Mouse (Mus musculus) liver, embryonic 15.5 days (tissue): Measurements from ENCODE around the gene 1700018B08Rik. TPM values are rescaled to one million over a fixed set of nuclear protein-coding genes. Genes with fewer than 3 reads are reported as not detected.

Experiments
- ATAC-seq: fragments of 200-750 bp; cut with Nextera tagmentation; 2 replicates; pipeline ENCODE4 v1.8.0; 2017; ENCODE audit warnings: moderate number of reproducible peaks, mild to moderate bottlenecking, moderate library complexity; ENCODE audit not compliant: insufficient read depth
- H3K27ac ChIP-seq: fragments of 300-500 bp; sonication (generic); replicated peaks from 2 replicates; pipeline ENCODE4 v1.5.1; 2015; ENCODE audit warnings: mild to moderate bottlenecking, inconsistent platforms
- H3K27me3 ChIP-seq: fragments of 300-500 bp; sonication (generic); 2 replicates; pipeline ENCODE4 v1.6.1; 2015; ENCODE audit warnings: mild to moderate bottlenecking, inconsistent platforms
- H3K36me3 ChIP-seq: fragments of 300-500 bp; sonication (generic); replicated peaks from 2 replicates; pipeline ENCODE4 v1.6.1; 2015; ENCODE audit warnings: moderate library complexity, mild to moderate bottlenecking, inconsistent platforms
- H3K4me1 ChIP-seq: fragments of 300-500 bp; sonication (generic); replicated peaks from 2 replicates; pipeline ENCODE4 v1.6.1; 2015; ENCODE audit warnings: inconsistent platforms
- H3K4me2 ChIP-seq: fragments of 300-500 bp; sonication (generic); 2 replicates; pipeline ENCODE4 v1.6.1; 2015; ENCODE audit warnings: moderate library complexity, mild to moderate bottlenecking, inconsistent platforms
- H3K4me3 ChIP-seq: fragments of 300-500 bp; sonication (generic); replicated peaks from 2 replicates; pipeline ENCODE4 v1.5.1; 2015; ENCODE audit warnings: mild to moderate bottlenecking, inconsistent platforms
- H3K9ac ChIP-seq: fragments of 300-500 bp; sonication (generic); 2 replicates; pipeline ENCODE4 v1.6.1; 2015; ENCODE audit warnings: moderate library complexity, mild to moderate bottlenecking, inconsistent platforms
- H3K9me3 ChIP-seq: fragments of 300-500 bp; sonication (generic); replicated peaks from 2 replicates; pipeline ENCODE4 v1.6.1; 2016; ENCODE audit warnings: inconsistent platforms
- WGBS: fragments of 180-500 bp; shearing (Covaris S2); methylation state at CpG from one replicate; pipeline ENCODE4 v1.1.7; 2015; ENCODE audit warnings: mixed read lengths; ENCODE audit not compliant: insufficient replicate concordance; 5-methylcytosine and 5-hydroxymethylcytosine counted together
- polyA plus RNA-seq: library from polyadenylated mRNA; unstranded; fragments of >200 nt; fragmentation: Nextera tagmentation; extraction: Ambion mirVana; gene quantifications from 2 replicates; pipeline ENCODE4 v1.2.1, GENCODE M21; 2015

1700018B08Rik gene
- polyA plus RNA-seq, 1 experiment from 2014 or later, result not detected

DNA sequence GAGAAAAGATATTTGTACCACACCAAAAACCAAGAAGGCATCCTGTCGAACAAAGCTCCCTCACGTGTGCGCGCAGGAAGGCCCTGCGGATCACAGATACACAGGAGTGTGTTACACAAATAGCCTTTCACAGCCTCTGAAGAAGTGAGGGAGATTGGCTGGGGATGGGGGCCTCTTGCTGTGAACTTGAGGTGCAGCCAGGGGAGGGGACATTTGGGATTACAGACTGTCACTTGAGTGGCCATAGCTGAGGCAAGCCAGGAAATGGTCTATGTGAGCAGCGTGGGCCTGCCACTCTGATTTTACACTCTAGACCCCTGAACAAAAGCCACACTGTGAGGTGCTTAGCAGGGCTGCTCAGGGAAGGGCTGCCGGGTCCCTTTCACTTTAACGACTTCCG, 32.4 kb downstream of the 1700018B08Rik start:
- WGBS, result 51% methylated on average over 9 of the region's 9 CpGs
- ATAC-seq, result no peak
- H3K4me2 ChIP-seq, result no peak overlapping the region
- H3K9me3 ChIP-seq, result no peaks in the 10 kb centered on the region
- peaks cover 18% of the 10 kb centered on the region for H3K27me3 ChIP-seq
- no peaks in the 10 kb centered on the region for H3K4me1 ChIP-seq
- H3K27ac ChIP-seq, result no peak overlapping the region
- H3K4me3 ChIP-seq, result no peak overlapping the region
- H3K36me3 ChIP-seq, result no peaks in the 10 kb centered on the region
- no peak overlapping the region for H3K9ac ChIP-seq

DNA sequence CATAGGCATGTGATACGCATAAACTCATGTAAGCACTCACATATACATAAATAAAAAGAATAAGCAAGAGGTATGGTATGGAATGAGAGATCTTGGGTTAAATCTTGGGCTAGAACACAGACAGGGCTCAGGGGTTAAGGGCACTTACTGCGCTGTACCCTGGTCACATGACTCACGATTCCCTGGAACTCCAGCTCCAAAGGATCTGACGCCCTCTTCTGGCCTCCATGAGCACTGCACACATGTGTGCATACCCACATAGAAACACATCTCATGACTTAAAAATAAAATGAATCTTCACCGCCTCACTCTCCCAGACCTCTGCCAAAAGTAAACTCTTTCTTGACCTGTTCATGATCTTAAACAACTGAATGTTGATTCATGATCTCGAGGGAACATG, 46.5 kb downstream of the 1700018B08Rik start:
- H3K36me3 ChIP-seq, result no peaks in the 10 kb centered on the region
- peaks cover 3% of the 10 kb centered on the region; the same call in 1 of the 2 replicates for H3K27me3 ChIP-seq
- no peaks in the 10 kb centered on the region for H3K4me1 ChIP-seq
- no peak for ATAC-seq
- no peaks in the 10 kb centered on the region for H3K9me3 ChIP-seq
- 66% methylated on average over 6 of the region's 6 CpGs for WGBS
- no peak overlapping the region for H3K27ac ChIP-seq
- H3K9ac ChIP-seq, result no peak overlapping the region
- no peak overlapping the region for H3K4me3 ChIP-seq
- H3K4me2 ChIP-seq, result no peak overlapping the region

DNA sequence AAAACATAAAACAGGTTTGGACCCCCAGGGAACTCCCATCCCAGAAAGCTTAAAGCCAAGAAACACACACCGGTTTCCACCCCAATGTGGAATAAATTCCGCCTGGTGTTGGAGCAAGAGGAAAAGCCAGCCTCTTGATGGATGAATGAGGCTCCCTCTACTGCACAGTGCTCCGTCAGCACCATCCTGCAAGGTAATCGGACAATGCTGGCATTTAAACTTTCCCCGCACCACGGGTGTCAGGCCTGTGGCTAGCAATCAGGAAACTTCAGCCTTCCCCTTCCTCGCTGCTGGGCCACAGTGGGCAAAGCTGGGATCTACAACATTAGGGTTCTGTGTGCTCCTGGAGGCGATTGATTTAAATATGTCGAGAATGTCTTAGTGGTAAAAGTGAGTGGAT, 52.5 kb downstream of the 1700018B08Rik start:
- H3K27ac ChIP-seq, result no peak overlapping the region
- no peaks in the 10 kb centered on the region for H3K36me3 ChIP-seq
- WGBS, result 44% methylated on average over 9 of the region's 9 CpGs
- no peaks in the 10 kb centered on the region for H3K9me3 ChIP-seq
- no peak overlapping the region for H3K4me3 ChIP-seq
- no peaks in the 10 kb centered on the region for H3K4me1 ChIP-seq
- H3K9ac ChIP-seq, result no peak overlapping the region
- no peaks in the 10 kb centered on the region for H3K27me3 ChIP-seq
- ATAC-seq, result no peak
- H3K4me2 ChIP-seq, result no peak overlapping the region

DNA sequence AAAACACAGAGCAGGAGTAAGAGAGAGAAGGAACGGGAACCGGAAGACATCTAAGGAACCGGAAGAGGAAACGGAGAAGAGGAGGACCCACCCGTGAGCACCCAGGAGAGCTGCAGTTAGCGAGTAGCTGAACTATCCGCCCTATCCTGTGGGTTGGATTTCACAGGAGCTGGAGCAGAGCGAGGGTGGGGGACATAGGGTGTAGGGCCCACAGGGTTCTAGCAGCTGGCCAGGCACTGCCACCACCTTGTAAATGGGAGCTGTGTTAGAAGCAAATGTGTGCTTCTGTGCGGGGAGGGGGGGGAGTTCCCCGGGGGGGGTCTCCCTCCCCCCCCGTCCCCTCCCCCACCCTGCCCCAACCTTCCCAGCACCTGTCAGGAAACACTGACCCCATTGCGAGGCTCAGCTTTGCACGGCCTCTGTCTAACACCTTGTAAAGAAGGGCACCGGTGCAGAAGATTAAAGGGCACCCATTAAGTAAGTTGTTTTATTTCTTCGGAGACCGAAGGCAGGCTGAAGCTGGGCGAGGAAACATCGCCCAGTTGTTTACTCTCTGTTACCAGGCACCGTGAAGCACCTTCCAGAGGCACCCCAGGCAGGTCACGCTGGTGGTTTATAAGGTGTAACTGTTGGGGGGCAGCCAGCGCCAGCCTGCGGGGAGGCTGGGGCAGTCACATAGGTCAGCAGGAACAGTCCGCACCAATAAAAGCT, 59.9 kb downstream of the 1700018B08Rik start:
- Histone ChIP-seq H3K27me3 (no peaks in the 10 kb centered on the region), H3K9me3 (no peaks in the 10 kb centered on the region), H3K36me3 (no peaks in the 10 kb centered on the region), H3K4me3 (no peak overlapping the region), H3K9ac (no peak overlapping the region), H3K27ac (no peak overlapping the region), H3K4me1 (no peaks in the 10 kb centered on the region), H3K4me2 (no peak overlapping the region)
- ATAC-seq, result no peak
- 45% methylated on average over 23 of the region's 23 CpGs for WGBS

Other genes with a start within 250 kb of the 1700018B08Rik start
- gene Fbxo31, start 34.5 kb upstream of the 1700018B08Rik start, polyA plus RNA-seq, result 8.5 and 9.1 TPM in 2 replicates
- gene Map1lc3b, start 46.0 kb upstream of the 1700018B08Rik start, polyA plus RNA-seq, result 136 and 139 TPM in 2 replicates
- gene Zcchc14, start 108.6 kb upstream of the 1700018B08Rik start, polyA plus RNA-seq, result 0.89 and 1.6 TPM in 2 replicates
- gene Jph3, start 185.3 kb upstream of the 1700018B08Rik start, polyA plus RNA-seq, result 0.07 and 0.16 TPM in 2 replicates